9 mouse cellular contexts compared by ENCODE assay signal in genomic region chr4:81564446-81564845, GRCm38 (mm10).
DNase-seq lines count a peak whose midpoint lies in the region; ATAC-seq and TF ChIP-seq lines count a peak whose summit lies in the region.
"Had no signal": no experiment of that assay in that cellular context is flagged by ENCODE, and none has a peak within 500 bp of the region (broad histone marks: within the 10 kb centered on the region; RNA-seq: fewer than 3 reads in every experiment).

No protein-coding gene starts in this region.

- H3K4me1 ChIP-seq in heart, embryonic 15.5 days (replicated peaks) = peaks cover 34% of the 10 kb centered on the region
- peaks cover 25% of the 10 kb centered on the region for H3K4me1 ChIP-seq in neural tube, embryonic 15.5 days

- H3K27ac ChIP-seq in layer of hippocampus, adult 2 months = peak overlapping the region; percentile 90
- H3K27ac ChIP-seq in heart, embryonic 15.5 days = peak overlapping the region; percentile 23; the same call in 1 of the 2 replicates
- H3K27ac ChIP-seq in neural tube, embryonic 15.5 days (replicated peaks) = no peak overlapping the region

- no peak overlapping the region for H3K9ac ChIP-seq in heart, embryonic 15.5 days
- no peak overlapping the region for H3K9ac ChIP-seq in neural tube, embryonic 15.5 days (replicated peaks)

- H3K27me3 ChIP-seq in heart, embryonic 15.5 days = no peaks in the 10 kb centered on the region
- no peaks in the 10 kb centered on the region for H3K27me3 ChIP-seq in neural tube, embryonic 15.5 days (replicated peaks)

- ATAC-seq in heart, embryonic 15.5 days (replicated peaks; ENCODE audit: insufficient number of reproducible peaks, insufficient read depth, low FRiP score, low read depth) = no peak
- ATAC-seq in neural tube, embryonic 15.5 days (ENCODE audit: low FRiP score) = no peak
- ATAC-seq: inflammation-experienced regulatory T-cells, adult 6 months had no signal

- peak; percentile 83 for TF ChIP-seq CTCF in layer of hippocampus, adult 2 months (conservative IDR thresholded peaks at IDR 0.05)

- peak overlapping the region; percentile 33; the same call in 1 of the 2 replicates for H3K4me2 ChIP-seq in heart, embryonic 15.5 days
- H3K4me2 ChIP-seq in neural tube, embryonic 15.5 days = peak overlapping the region; percentile 44

- H3K9me3 ChIP-seq in heart, embryonic 15.5 days (replicated peaks) = no peaks in the 10 kb centered on the region
- H3K9me3 ChIP-seq in neural tube, embryonic 15.5 days (replicated peaks) = no peaks in the 10 kb centered on the region

- peak overlapping the region; percentile 27; the same call in 1 of the 2 replicates for H3K4me3 ChIP-seq in layer of hippocampus, adult 2 months
- H3K4me3 ChIP-seq in heart, embryonic 15.5 days = no peak overlapping the region
- no peak overlapping the region for H3K4me3 ChIP-seq in neural tube, embryonic 15.5 days (replicated peaks)

- no peak for DNase-seq in layer of hippocampus, adult 2 months (ENCODE audit: low spot score in 2 of 2)
- DNase-seq in layer of hippocampus, postnatal 25 days (ENCODE audit: extremely low spot score in 1 of 2, low spot score in 1 of 2) = no peak
- DNase-seq in brain, adult 2 months (ENCODE audit: low read depth, low spot score) = peak; percentile 79
- DNase-seq in thymus, adult 18-20 months = no peak
- no peak for DNase-seq in natural killer cell, adult 2 months (ENCODE audit: low spot score in 2 of 2)
- DNase-seq in kidney, postnatal 25 days = no peak

- H3K36me3 ChIP-seq in heart, embryonic 15.5 days = no peaks in the 10 kb centered on the region
- no peaks in the 10 kb centered on the region for H3K36me3 ChIP-seq in neural tube, embryonic 15.5 days

- WGBS in heart, embryonic 15.5 days = 6% methylated on average over 6 of the region's 6 CpGs
- 8% methylated on average over 6 of the region's 6 CpGs for WGBS in neural tube, embryonic 15.5 days
